Mouse (Mus musculus) lung, embryonic 14.5 days (tissue): ENCODE measurements around the gene Mnx1. TPM values are rescaled to one million over a fixed set of nuclear protein-coding genes. Genes with fewer than 3 reads are reported as not detected.

ENCODE experiments used
- ATAC-seq: fragments of 200-750 bp; cut with Nextera tagmentation; 2 replicates; pipeline ENCODE4 v1.8.0; 2017; ENCODE audit warnings: mild to moderate bottlenecking, moderate TSS enrichment, moderate library complexity; ENCODE audit not compliant: insufficient read depth
- DNase-seq: peaks from one replicate; pipeline ENCODE4 v3.0.0-alpha.2; 2015
- H3K27ac ChIP-seq: fragments of 300-500 bp; sonication (generic); 2 replicates; pipeline ENCODE4 v1.5.1; 2014; ENCODE audit warnings: low read depth, mild to moderate bottlenecking, moderate library complexity
- H3K27me3 ChIP-seq: fragments of 300-500 bp; sonication (generic); 2 replicates; pipeline ENCODE4 v1.6.1; 2014; ENCODE audit warnings: low read length, control low read depth; ENCODE audit not compliant: insufficient read depth
- H3K36me3 ChIP-seq: fragments of 300-500 bp; sonication (generic); 2 replicates; pipeline ENCODE4 v1.6.1; 2014; ENCODE audit warnings: control low read depth; ENCODE audit not compliant: insufficient read depth
- H3K4me1 ChIP-seq: fragments of 300-500 bp; sonication (generic); 2 replicates; pipeline ENCODE4 v1.6.1; 2014; ENCODE audit warnings: antibody characterized with exemption, control low read depth; ENCODE audit not compliant: insufficient read depth
- H3K4me2 ChIP-seq: fragments of 300-500 bp; sonication (generic); 2 replicates; pipeline ENCODE4 v1.6.1; 2014; ENCODE audit warnings: mild to moderate bottlenecking
- H3K4me3 ChIP-seq: fragments of 300-500 bp; sonication (generic); 2 replicates; pipeline ENCODE4 v1.5.1; 2014; ENCODE audit warnings: low read depth, low read length
- H3K9ac ChIP-seq: fragments of 300-500 bp; sonication (generic); 2 replicates; pipeline ENCODE4 v1.6.1; 2014
- H3K9me3 ChIP-seq: fragments of 300-500 bp; sonication (generic); 2 replicates; pipeline ENCODE4 v1.6.1; 2016; ENCODE audit warnings: low read depth, low read length, control low read depth
- CTCF ChIP-seq: IDR thresholded peaks from 2 replicates; pipeline ENCODE4 v1.5.1; 2016; ENCODE audit warnings: antibody characterized with exemption, low read depth
- WGBS: fragments of 180-500 bp; shearing (Covaris S2); extraction: QIAGEN DNeasy Blood & Tissue Kit; methylation state at CpG from one replicate; pipeline ENCODE4 v1.1.7; 2014; 5-methylcytosine and 5-hydroxymethylcytosine counted together
- polyA plus RNA-seq: library from polyadenylated mRNA; unstranded; fragments of >200 nt; fragmentation: Nextera tagmentation; extraction: Ambion mirVana; gene quantifications from 2 replicates; pipeline ENCODE4 v1.2.1, GENCODE M21; 2014

Mnx1 gene
- polyA plus RNA-seq, 1 experiment from 2014 or later = not detected

DNA sequence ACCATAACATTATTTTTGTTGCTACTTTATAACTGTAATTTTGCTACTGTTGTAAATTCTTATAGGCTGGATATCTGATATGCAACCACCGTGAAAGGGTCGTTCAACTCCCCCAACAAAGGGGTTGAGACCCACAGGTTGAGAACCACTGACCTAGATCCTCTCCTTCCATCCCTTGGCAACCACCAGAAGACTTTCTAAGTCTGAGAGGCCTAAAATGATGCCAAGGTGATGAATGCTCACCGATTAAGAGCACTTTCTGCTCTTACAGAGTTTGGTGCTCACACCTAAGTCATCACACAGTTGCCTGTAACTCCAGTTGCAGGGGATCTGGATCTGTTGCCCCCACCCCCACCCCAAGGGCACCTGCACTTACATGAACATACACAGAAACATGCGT, 8.8 kb downstream of the Mnx1 start:
- WGBS = 12% methylated on average over 4 of the region's 4 CpGs
- Histone ChIP-seq H3K9ac (no peak overlapping the region), H3K27me3 (peaks cover 82% of the 10 kb centered on the region), H3K4me2 (no peak overlapping the region), H3K4me3 (no peak overlapping the region), H3K36me3 (no peaks in the 10 kb centered on the region), H3K27ac (no peak overlapping the region), H3K9me3 (no peaks in the 10 kb centered on the region), H3K4me1 (no peaks in the 10 kb centered on the region)
- ATAC-seq (no peak), DNase-seq (no peak)
- TF ChIP-seq CTCF = no peak

- no peak for TF ChIP-seq CTCF
- WGBS = 2% methylated on average over 17 of the region's 17 CpGs
- ATAC-seq (no peak), DNase-seq (no peak)
- Histone ChIP-seq H3K4me1 (no peaks in the 10 kb centered on the region), H3K9me3 (no peaks in the 10 kb centered on the region), H3K9ac (peak overlapping the region; percentile 42; the same call in 1 of the 2 replicates), H3K4me2 (peak overlapping the region; percentile 67), H3K4me3 (peak overlapping the region; percentile 43), H3K27ac (no peak overlapping the region), H3K36me3 (no peaks in the 10 kb centered on the region), H3K27me3 (peaks cover 72% of the 10 kb centered on the region)
Measured at GRCm38 (mm10) chr5:29468351-29469065, 9.8 kb downstream of the Mnx1 start.

- no peak for TF ChIP-seq CTCF
- no peaks in the 10 kb centered on the region for H3K36me3 ChIP-seq
- H3K9me3 ChIP-seq = no peaks in the 10 kb centered on the region
- peak; percentile 72 for ATAC-seq
- H3K4me1 ChIP-seq = no peaks in the 10 kb centered on the region
- peak overlapping the region; percentile 42 for H3K9ac ChIP-seq
- peak overlapping the region; percentile 43 for H3K4me3 ChIP-seq
- H3K27me3 ChIP-seq = peaks cover 64% of the 10 kb centered on the region
- 3% methylated on average over 67 of the region's 67 CpGs for WGBS
- peak overlapping the region; percentile 67 for H3K4me2 ChIP-seq
- H3K27ac ChIP-seq = no peak overlapping the region
- DNase-seq = peak; percentile 50
Measured at GRCm38 (mm10) chr5:29467489-29468350, 10.6 kb downstream of the Mnx1 start.

- no peak for TF ChIP-seq CTCF
- Histone ChIP-seq H3K4me2 (no peak overlapping the region), H3K9me3 (no peaks in the 10 kb centered on the region), H3K9ac (no peak overlapping the region), H3K4me3 (no peak overlapping the region), H3K27ac (no peak overlapping the region), H3K27me3 (peaks cover 20% of the 10 kb centered on the region), H3K36me3 (0 out of 2 replicates have a peak, but pooled peaks cover under 1% of the 10 kb centered on the region), H3K4me1 (no peaks in the 10 kb centered on the region)
- no peak for ATAC-seq
- 64% methylated on average over 9 of the region's 9 CpGs for WGBS
- DNase-seq = no peak
Measured at GRCm38 (mm10) chr5:29462943-29463686, 15.2 kb downstream of the Mnx1 start.

DNA sequence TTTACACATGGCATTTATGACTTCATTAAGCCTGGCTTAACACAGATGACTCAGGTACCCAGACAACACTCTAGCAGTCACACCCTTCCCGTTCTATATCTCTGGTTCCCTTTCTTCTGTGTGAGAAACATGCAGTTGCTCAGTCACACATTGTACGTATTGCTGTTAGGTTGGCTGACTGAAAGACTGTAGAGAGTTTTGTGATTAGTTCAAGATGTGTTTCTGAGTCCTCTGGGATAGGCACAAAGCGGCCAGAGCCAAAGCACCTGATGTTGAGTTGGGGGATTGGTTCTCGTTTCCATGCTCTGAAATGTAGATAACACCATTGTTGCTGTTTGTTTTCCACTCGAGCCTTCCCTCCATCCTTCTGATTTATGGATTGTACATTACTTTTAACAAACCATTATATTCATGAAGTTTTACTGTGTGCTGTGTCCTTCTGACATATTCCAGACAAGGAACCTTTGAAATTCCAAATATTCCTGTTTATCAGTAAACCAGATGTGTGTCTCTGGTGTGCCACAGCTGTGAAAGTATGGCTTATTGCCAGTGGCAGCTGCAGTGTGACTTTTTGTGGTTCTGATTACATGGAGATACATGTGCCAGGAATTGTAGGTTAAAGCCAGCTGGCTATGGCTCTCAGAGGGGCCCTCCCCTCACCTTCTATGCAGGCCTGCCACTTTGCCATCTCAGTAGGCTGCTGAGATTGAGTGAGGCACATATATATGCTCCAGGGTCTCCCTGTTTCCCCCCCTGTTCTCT, 21.2 kb downstream of the Mnx1 start:
- no peak overlapping the region for H3K27ac ChIP-seq
- H3K4me2 ChIP-seq = no peak overlapping the region
- H3K9ac ChIP-seq = no peak overlapping the region
- no peak for ATAC-seq
- H3K27me3 ChIP-seq = no peaks in the 10 kb centered on the region
- no peaks in the 10 kb centered on the region for H3K4me1 ChIP-seq
- H3K9me3 ChIP-seq = no peaks in the 10 kb centered on the region
- TF ChIP-seq CTCF = no peak
- no peak for DNase-seq
- H3K4me3 ChIP-seq = no peak overlapping the region
- WGBS = 60% methylated on average over 5 of the region's 5 CpGs
- peaks cover 25% of the 10 kb centered on the region for H3K36me3 ChIP-seq

DNA sequence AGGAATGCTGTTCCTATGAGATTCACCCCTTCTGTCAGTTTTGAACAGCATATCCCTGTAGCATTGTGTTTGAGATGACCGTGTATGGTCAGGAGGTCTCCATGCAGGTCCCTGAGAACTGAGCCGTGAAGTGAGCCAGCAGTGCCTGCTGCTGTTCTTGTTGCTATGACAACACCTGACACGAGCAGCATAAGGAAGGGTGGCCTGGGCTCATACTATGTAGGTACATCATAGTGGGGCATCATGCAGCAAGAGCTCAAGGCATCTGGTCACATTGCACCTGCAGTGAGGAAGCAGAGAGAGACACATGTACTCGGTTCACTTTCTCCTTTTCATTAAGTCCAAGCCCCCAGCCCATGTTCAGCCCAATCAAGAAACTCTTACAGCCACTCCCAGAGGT, 25.9 kb downstream of the Mnx1 start:
- peaks cover 60% of the 10 kb centered on the region for H3K36me3 ChIP-seq
- TF ChIP-seq CTCF = no peak
- no peaks in the 10 kb centered on the region for H3K9me3 ChIP-seq
- H3K4me3 ChIP-seq = no peak overlapping the region
- no peaks in the 10 kb centered on the region for H3K4me1 ChIP-seq
- H3K9ac ChIP-seq = no peak overlapping the region
- DNase-seq (no peak), ATAC-seq (no peak)
- H3K4me2 ChIP-seq = no peak overlapping the region
- 68% methylated on average over 4 of the region's 4 CpGs for WGBS
- H3K27me3 ChIP-seq = no peaks in the 10 kb centered on the region
- no peak overlapping the region for H3K27ac ChIP-seq
